Mouse (Mus musculus) midbrain, embryonic 12.5 days (tissue): ENCODE results near the gene Cog8. TPM values are rescaled to one million over a fixed set of nuclear protein-coding genes. Genes with fewer than 3 reads are reported as not detected.

Source experiments
- ATAC-seq: fragments of 200-750 bp; cut with Nextera tagmentation; 2 replicates; pipeline ENCODE4 v1.8.0; 2017; ENCODE audit warnings: low read depth, moderate TSS enrichment, moderate library complexity; ENCODE audit not compliant: low FRiP score
- H3K27ac ChIP-seq: fragments of 300-500 bp; sonication (generic); replicated peaks from 2 replicates; pipeline ENCODE4 v1.5.1; 2016; ENCODE audit warnings: mild to moderate bottlenecking
- H3K27me3 ChIP-seq: fragments of 300-500 bp; sonication (generic); 2 replicates; pipeline ENCODE4 v1.6.1; 2016; ENCODE audit warnings: mild to moderate bottlenecking
- H3K36me3 ChIP-seq: fragments of 300-500 bp; sonication (generic); 2 replicates; pipeline ENCODE4 v1.6.1; 2016
- H3K4me1 ChIP-seq: fragments of 300-500 bp; sonication (generic); 2 replicates; pipeline ENCODE4 v1.6.1; 2016
- H3K4me2 ChIP-seq: fragments of 300-500 bp; sonication (generic); replicated peaks from 2 replicates; pipeline ENCODE4 v1.6.1; 2016; ENCODE audit warnings: mild to moderate bottlenecking, moderate library complexity
- H3K4me3 ChIP-seq: fragments of 300-500 bp; sonication (generic); 2 replicates; pipeline ENCODE4 v1.5.1; 2016; ENCODE audit warnings: mild to moderate bottlenecking
- H3K9ac ChIP-seq: fragments of 300-500 bp; sonication (generic); replicated peaks from 2 replicates; pipeline ENCODE4 v1.6.1; 2016; ENCODE audit warnings: mild to moderate bottlenecking, moderate library complexity
- H3K9me3 ChIP-seq: fragments of 300-500 bp; sonication (generic); 2 replicates; pipeline ENCODE4 v1.6.1; 2016; ENCODE audit warnings: mild to moderate bottlenecking
- WGBS: fragments of 180-500 bp; shearing (Covaris S2); methylation state at CpG from one replicate; pipeline ENCODE4 v1.1.7; 2016; 5-methylcytosine and 5-hydroxymethylcytosine counted together
- polyA plus RNA-seq: library from polyadenylated mRNA; unstranded; fragments of >200 nt; fragmentation: Nextera tagmentation; extraction: Ambion mirVana; gene quantifications from 2 replicates; pipeline ENCODE4 v1.2.1, GENCODE M21; 2016

Gene Cog8
- polyA plus RNA-seq, 1 experiment from 2014 or later, result 47.7 TPM

DNA sequence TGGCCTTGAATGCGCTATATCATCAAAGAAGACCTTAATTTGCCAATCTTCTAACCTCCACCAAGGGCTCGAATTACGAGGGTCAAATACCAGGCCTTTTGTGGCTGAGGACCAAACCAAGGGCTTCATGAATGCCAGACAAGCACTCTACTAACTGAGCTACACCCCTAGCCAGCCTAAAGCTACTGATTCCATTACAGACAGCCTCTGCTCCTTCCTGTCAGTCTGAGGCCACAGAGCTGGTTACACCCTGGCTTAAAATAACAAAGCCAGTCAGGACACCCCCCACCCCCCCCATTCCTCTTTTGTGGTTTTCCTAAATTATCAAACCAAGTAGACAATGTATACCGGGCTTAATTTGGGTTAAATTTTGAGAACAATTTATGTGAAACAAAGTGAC is 17.2 kb upstream of the Cog8 start:
- Histone ChIP-seq H3K36me3 (peaks cover 86% of the 10 kb centered on the region), H3K9me3 (no peaks in the 10 kb centered on the region), H3K4me2 (no peak overlapping the region), H3K27me3 (no peaks in the 10 kb centered on the region), H3K27ac (no peak overlapping the region), H3K4me1 (no peaks in the 10 kb centered on the region), H3K4me3 (no peak overlapping the region), H3K9ac (no peak overlapping the region)
- no peak for ATAC-seq
- 90% methylated on average over 4 of the region's 4 CpGs for WGBS

DNA sequence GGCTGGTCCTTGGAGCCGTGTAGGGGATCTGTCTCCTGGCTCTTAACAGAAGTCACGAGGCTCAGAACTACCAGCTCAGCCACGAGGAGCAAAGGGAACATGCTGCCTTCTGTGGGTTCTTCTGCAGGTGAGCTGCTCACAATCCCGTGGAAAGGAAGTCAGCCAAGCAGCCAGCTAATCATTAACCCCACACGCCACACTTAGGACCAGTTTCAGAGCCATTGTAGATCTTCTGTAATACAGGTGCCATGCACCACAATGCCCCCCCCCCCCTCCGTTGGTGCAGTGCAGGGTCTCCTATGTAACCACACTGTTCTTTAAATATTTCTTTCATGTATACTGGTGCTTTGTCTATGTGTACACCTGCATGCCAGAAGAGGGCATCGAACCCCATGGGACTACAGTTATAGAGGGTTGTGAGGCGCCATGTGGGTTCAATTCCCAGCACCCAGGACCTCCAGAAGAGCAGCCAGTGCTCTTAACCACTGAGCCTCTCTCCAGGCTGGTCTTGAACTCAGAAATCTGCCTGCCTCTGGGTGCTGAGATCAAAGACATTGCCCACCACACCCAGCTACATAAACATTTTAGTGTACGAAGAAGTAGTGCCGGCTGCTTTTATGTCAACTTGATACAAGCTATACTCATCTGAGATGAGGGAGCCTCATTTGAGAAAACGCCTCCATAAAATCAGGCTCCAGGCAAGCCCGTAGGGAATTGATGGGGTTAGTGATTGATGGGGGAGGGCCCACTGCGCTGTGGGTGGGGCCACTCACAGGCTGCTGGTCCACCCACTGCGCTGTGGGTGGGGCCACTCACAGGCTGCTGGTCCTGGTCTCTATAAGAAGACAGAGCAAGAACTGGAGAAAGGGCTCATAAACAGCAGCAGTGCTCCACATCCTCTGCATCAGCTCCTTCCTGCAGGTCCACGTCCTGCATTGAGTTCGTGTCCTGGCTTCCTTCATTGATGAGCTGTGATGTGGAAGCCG is 9.3 kb upstream of the Cog8 start, which contains the start of gene Tmed6:
Gene Tmed6, minus strand, starts transcription at position 134 of the 986 bp plus-strand sequence.
- Histone ChIP-seq H3K9ac (no peak within 1 kb of the TSS), H3K4me3 (no peak within 1 kb of the TSS), H3K4me1 (no peaks in the 10 kb centered on the region), H3K27ac (no peak within 1 kb of the TSS), H3K36me3 (peaks cover 20% of the 10 kb centered on the region), H3K27me3 (no peaks in the 10 kb centered on the region), H3K9me3 (no peaks in the 10 kb centered on the region), H3K4me2 (no peak within 1 kb of the TSS)
- WGBS, result 69% methylated on average over 17 of the region's 17 CpGs
- no peak for ATAC-seq

DNA sequence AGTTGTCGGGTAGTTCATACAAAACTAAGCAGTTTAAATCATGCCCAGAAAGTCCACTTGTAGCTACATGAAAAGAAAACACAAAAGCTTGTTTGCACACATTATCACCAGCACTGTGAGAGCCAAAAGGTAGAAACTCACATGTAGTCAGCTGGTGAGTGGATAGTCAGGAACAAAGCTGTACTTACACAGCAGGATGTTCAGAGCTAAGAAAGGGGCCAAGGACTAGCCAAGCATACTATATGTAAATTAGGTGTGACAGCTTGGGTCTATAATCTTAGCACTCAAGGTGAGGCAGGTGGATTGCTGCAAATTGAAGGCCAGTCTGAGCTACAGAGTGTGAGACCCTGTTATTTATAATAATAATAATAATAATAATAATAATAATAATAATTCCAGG is 6.1 kb upstream of the Cog8 start:
- Histone ChIP-seq H3K4me3 (no peak overlapping the region), H3K9ac (no peak overlapping the region), H3K9me3 (no peaks in the 10 kb centered on the region), H3K27me3 (no peaks in the 10 kb centered on the region), H3K4me2 (no peak overlapping the region), H3K4me1 (peaks cover 3% of the 10 kb centered on the region), H3K36me3 (peaks cover 16% of the 10 kb centered on the region), H3K27ac (no peak overlapping the region)
- WGBS, result 88% methylated on average over 1 of the region's 1 CpGs
- ATAC-seq, result no peak

DNA sequence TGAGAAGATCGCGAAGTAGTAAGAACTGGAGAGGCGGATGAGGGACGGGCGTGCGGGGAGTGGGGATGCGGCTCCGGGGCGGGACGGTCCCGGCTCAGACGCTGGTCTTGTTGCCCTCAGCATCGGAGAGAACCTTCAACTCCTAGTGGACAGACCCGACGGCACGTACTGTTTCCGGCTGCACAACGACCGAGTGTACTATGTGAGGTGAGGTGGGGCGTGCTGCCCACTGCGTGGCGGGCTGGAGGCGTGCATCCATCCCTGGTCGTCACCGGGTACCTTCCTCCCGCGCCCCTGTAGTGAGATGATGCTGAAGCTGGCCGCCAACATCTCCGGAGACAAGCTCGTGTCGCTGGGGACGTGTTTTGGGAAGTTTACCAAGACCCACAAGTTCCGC is 482 bp upstream of the Cog8 start:
- Histone ChIP-seq H3K27ac (peak overlapping the region; percentile 49; the same call in 1 of the 2 replicates), H3K36me3 (peaks cover 38% of the 10 kb centered on the region), H3K4me1 (peaks cover 20% of the 10 kb centered on the region), H3K27me3 (no peaks in the 10 kb centered on the region), H3K4me2 (peak overlapping the region; percentile 97), H3K4me3 (peak overlapping the region; percentile 99), H3K9ac (peak overlapping the region; percentile 82), H3K9me3 (no peaks in the 10 kb centered on the region)
- peak; percentile 79 for ATAC-seq
- WGBS, result 1% methylated on average over 33 of the region's 33 CpGs

DNA sequence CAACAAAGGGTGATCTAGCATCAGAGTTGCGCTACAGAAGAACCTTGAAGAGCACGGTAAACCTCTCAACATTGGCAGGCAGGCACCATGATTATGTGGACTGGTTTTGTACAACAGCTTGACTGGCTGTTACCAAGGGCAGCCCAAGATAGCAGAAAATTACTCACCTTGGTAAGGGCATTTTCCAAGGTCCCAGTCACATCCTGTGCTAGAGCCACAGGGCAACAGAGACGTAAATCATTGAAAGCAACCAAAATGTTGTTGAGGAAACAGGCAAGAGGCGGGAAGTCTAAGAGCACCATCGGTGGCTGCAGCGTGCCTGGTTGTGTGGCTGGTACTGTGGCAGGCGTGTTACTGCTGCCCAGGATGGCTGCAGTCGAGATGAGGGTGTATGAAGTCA is 4.4 kb downstream of the Cog8 start:
- no peak overlapping the region for H3K27ac ChIP-seq
- peaks cover 30% of the 10 kb centered on the region for H3K4me1 ChIP-seq
- no peak overlapping the region for H3K9ac ChIP-seq
- peaks cover 53% of the 10 kb centered on the region for H3K36me3 ChIP-seq
- 97% methylated on average over 8 of the region's 8 CpGs for WGBS
- no peaks in the 10 kb centered on the region for H3K9me3 ChIP-seq
- H3K27me3 ChIP-seq, result no peaks in the 10 kb centered on the region
- ATAC-seq, result no peak
- H3K4me2 ChIP-seq, result no peak overlapping the region
- no peak overlapping the region for H3K4me3 ChIP-seq

DNA sequence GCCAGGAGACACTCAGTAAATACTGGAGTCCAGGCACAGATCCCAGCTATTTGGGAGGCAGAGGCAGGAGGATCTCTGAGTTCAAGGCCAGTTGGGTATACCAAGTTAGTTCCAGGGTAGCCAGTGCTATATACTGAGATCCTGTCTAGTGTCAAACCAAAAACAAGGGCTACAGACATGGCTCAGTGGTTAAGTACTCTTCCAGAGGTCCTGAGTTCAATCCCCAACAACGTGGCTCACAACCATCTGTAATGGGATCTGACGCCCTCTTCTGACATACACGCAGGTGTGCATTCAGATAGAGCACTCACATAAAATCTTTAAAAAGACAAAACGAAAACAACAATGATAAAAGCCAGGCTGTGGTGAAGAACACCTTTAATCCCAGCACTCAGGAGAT is 7.0 kb downstream of the Cog8 start:
- no peak for ATAC-seq
- Histone ChIP-seq H3K27me3 (no peaks in the 10 kb centered on the region), H3K27ac (0 out of 2 replicates have a peak overlapping the region, but pooled peaks have one; percentile 90), H3K4me1 (peaks cover 19% of the 10 kb centered on the region), H3K9ac (no peak overlapping the region; the same call in 1 of the 2 replicates), H3K4me3 (peak overlapping the region; percentile 86; the same call in 1 of the 2 replicates), H3K36me3 (peaks cover 78% of the 10 kb centered on the region), H3K9me3 (no peaks in the 10 kb centered on the region), H3K4me2 (peak overlapping the region; percentile 85)
- WGBS, result 95% methylated on average over 4 of the region's 4 CpGs

DNA sequence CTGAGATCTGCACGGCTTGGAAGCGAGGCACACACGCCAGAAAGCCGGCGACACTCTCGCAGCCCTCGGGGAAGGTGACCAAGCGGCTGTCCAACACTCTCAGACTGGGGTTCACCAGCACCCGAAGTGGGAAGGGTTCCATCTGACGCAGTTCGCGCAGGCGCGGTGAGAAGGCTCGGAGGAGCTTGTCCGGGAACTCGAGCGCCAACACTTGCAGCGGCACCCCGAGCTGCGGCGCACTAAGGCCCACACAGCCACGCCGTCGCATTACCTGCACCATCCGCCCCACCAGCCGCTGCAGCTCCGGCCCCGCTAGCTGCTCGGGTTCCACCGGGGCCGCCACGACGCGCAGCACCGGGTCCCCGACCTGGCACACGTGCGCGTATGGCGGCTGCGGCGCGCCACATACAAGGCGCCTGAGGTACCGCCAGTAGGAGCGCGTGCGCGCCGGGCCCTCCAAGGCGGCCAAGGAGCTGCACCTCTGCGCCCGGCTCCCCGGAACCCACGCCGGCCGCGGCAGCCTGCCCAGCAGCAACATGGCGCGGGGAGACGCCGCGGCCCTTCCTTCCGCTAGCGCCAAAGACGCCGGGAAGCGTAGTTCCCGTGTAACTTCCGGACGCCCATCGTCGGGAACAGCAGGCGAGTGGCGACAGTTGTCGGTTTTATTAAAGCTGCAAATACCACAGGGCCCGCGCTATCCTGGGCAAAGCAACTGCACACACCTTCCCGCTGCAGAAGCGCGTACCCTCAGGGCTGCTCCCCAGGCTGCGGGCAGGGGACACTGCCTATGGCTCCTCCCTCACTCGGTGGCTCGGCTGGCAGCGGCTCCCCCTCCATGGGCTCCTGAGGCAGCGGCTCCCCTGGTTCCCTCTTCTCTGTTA is 8.2 kb downstream of the Cog8 start, which contains the start of gene Pdf:
Gene Pdf, minus strand, starts transcription at position 554 of the 881 bp plus-strand sequence.
- peak within 1 kb of the TSS; percentile 86 for H3K4me3 ChIP-seq
- H3K4me2 ChIP-seq, result peak within 1 kb of the TSS; percentile 85
- peak within 1 kb of the TSS; percentile 87 for H3K9ac ChIP-seq
- peak; percentile 81 for ATAC-seq
- under 1% methylated on average over 87 of the region's 87 CpGs for whole genome bisulfite sequencing
- H3K9me3 ChIP-seq, result no peaks in the 10 kb centered on the region
- peaks cover 19% of the 10 kb centered on the region for H3K4me1 ChIP-seq
- H3K27me3 ChIP-seq, result no peaks in the 10 kb centered on the region
- H3K36me3 ChIP-seq, result peaks cover 81% of the 10 kb centered on the region
- H3K27ac ChIP-seq, result peak within 1 kb of the TSS; percentile 90

DNA sequence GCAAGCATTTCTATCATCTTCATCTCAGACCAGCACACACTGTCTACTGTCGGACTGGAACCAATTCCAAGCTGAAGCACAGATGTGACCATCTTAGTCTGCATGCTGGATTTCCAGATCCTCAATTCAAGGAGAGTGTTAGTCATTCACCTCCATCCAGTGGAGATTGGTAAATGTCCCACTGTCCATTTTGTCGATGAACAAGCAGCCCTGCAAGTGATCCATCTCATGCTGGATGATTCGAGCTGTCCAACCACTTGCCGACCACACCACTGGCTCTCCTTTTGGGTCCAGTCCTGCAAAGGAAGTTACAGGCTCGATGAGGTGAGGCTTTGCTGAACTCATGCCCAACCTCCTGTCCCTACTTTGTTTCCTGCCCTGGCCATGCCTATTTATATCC is 9.5 kb downstream of the Cog8 start:
- Histone ChIP-seq H3K9ac (no peak overlapping the region), H3K4me2 (peak overlapping the region; percentile 85), H3K4me1 (peaks cover 19% of the 10 kb centered on the region), H3K36me3 (peaks cover 81% of the 10 kb centered on the region), H3K27ac (no peak overlapping the region), H3K27me3 (no peaks in the 10 kb centered on the region), H3K9me3 (no peaks in the 10 kb centered on the region), H3K4me3 (no peak overlapping the region)
- no peak for ATAC-seq
- 88% methylated on average over 5 of the region's 5 CpGs for WGBS

DNA sequence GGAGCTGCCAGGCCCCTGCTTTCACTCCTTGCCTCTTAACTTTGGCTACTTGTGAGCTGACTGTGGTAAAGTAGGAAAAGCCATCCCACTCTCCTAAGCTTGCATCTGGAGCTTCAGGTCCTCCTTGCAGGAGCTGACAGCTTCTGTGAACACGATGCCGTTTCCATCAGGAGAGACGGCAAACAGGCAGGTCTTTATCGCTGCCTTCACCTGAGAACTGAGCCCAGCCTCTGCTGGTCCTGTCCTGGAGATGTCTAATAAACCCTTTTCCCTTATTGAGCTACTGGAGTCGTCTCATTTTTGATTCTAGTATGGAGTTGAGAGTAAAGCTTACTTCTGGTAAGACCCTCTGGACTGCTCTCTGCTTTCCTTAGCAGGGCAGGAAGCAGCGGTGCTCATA is 11.0 kb downstream of the Cog8 start:
- Histone ChIP-seq H3K4me1 (peaks cover 19% of the 10 kb centered on the region), H3K9me3 (no peaks in the 10 kb centered on the region), H3K27me3 (no peaks in the 10 kb centered on the region), H3K4me2 (no peak overlapping the region), H3K27ac (no peak overlapping the region), H3K9ac (no peak overlapping the region), H3K36me3 (peaks cover 78% of the 10 kb centered on the region), H3K4me3 (no peak overlapping the region)
- no peak for ATAC-seq
- WGBS, result 93% methylated on average over 6 of the region's 6 CpGs

DNA sequence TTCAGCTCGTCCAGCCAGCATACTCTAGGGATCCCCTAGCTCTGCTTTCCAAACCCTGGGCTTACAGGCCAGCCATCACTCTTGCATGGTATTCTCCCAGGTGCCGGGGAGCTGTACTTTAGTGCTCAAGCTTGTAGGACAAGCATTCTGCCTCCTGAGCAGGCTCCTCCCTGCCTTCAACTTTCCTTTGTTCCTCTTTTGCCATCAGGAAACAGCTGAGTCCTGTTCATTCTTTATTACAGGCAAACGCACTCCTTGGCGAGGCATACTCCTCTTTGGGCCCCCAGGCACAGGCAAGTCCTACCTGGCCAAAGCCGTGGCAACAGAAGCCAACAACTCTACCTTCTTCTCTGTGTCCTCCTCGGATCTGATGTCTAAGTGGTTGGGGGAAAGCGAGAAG is 15.9 kb downstream of the Cog8 start:
- 89% methylated on average over 7 of the region's 7 CpGs for WGBS
- no peak overlapping the region for H3K4me2 ChIP-seq
- H3K4me3 ChIP-seq, result no peak overlapping the region
- H3K9ac ChIP-seq, result no peak overlapping the region
- peaks cover 83% of the 10 kb centered on the region for H3K36me3 ChIP-seq
- H3K4me1 ChIP-seq, result no peaks in the 10 kb centered on the region
- ATAC-seq, result no peak
- no peaks in the 10 kb centered on the region for H3K27me3 ChIP-seq
- H3K9me3 ChIP-seq, result no peaks in the 10 kb centered on the region
- H3K27ac ChIP-seq, result no peak overlapping the region

DNA sequence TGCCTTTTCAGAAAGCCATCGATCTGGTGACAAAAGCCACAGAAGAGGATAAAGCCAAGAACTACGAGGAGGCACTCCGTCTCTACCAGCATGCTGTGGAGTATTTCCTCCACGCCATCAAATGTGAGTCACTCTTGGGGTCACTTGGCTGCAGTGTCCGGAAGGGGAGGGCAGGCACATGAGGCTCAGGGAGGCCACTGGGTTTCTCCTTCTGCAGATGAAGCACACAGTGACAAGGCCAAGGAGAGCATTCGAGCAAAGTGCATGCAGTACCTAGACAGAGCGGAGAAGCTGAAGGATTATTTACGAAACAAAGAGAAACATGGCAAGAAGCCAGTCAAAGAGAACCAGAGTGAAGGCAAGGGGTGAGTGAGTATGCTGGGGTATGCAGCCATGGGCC is 19.9 kb downstream of the Cog8 start:
- no peak overlapping the region for H3K9ac ChIP-seq
- peaks cover 16% of the 10 kb centered on the region for H3K4me1 ChIP-seq
- no peak overlapping the region for H3K4me3 ChIP-seq
- H3K27me3 ChIP-seq, result no peaks in the 10 kb centered on the region
- peaks cover 43% of the 10 kb centered on the region for H3K36me3 ChIP-seq
- no peak overlapping the region for H3K4me2 ChIP-seq
- no peak overlapping the region for H3K27ac ChIP-seq
- H3K9me3 ChIP-seq, result no peaks in the 10 kb centered on the region
- no peak for ATAC-seq
- WGBS, result 88% methylated on average over 8 of the region's 8 CpGs

DNA sequence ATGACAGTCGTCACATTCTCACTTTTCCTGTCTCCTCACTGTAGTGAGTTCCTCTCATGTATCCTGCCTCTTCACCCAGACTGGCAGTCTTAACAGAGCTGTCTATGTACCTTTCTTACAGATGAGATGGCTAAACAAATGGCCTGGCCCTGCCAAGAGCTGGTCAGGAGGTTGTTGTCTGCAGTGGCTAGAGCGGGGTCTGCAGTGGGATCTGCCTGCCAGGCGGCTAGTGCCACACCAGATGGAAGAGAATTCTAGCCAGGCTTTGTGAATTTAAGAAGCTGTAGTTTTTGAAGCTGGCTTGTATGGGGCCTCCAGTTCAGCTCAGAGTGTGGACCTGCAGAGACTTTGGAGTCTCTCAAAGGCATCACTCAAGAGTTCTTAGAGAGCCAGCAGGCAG is 20.8 kb downstream of the Cog8 start:
- no peaks in the 10 kb centered on the region for H3K9me3 ChIP-seq
- no peak overlapping the region for H3K4me3 ChIP-seq
- H3K4me2 ChIP-seq, result no peak overlapping the region
- 90% methylated on average over 3 of the region's 3 CpGs for WGBS
- no peaks in the 10 kb centered on the region for H3K27me3 ChIP-seq
- ATAC-seq, result no peak
- peaks cover 36% of the 10 kb centered on the region for H3K36me3 ChIP-seq
- H3K4me1 ChIP-seq, result peaks cover 16% of the 10 kb centered on the region
- no peak overlapping the region for H3K9ac ChIP-seq
- no peak overlapping the region for H3K27ac ChIP-seq
